Mouse (Mus musculus) urinary bladder, postnatal 4 days (tissue): ENCODE results near the gene Zfp607b.
A peak's percentile ranks its signal among the peaks of the same experiment; 100 is the strongest.

Experiments used
- DNase-seq, 2 experiments: peaks; one replicate each; pipeline ENCODE4 v3.0.0; 2021 to 2022; ENCODE audit warnings: low spot score in 2 of 2

Gene Zfp607b

GRCm38 (mm10) chr7:27688815-27689612, at the start of gene Zfp607b:
Zfp607b (plus strand) TSS chr7:27689340.
- DNase-seq = peak; percentile 89 to 90

DNA sequence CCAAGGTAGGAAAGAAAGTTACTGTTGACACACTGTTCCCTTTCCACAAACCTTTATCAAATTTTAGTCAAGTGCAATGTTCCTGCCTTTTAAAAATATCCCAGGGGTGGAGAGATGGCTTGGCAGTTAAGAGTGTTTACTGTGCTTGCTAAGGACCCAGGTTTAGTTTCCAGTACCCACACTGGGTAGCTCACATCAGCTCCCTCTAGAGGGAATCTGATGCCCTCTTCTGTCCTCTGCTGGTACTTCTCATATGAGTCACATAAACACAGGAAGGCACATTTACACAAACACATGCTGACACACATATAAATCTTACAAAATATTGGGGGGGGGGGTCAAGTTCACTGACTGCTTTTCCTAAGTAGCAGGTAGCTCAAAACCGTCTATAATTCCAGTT, 44.7 kb upstream of the Zfp607b start:
- no peak for DNase-seq

GRCm38 (mm10) chr7:27646516-27646915, 42.6 kb upstream of the Zfp607b start:
- DNase-seq = no peak

DNA sequence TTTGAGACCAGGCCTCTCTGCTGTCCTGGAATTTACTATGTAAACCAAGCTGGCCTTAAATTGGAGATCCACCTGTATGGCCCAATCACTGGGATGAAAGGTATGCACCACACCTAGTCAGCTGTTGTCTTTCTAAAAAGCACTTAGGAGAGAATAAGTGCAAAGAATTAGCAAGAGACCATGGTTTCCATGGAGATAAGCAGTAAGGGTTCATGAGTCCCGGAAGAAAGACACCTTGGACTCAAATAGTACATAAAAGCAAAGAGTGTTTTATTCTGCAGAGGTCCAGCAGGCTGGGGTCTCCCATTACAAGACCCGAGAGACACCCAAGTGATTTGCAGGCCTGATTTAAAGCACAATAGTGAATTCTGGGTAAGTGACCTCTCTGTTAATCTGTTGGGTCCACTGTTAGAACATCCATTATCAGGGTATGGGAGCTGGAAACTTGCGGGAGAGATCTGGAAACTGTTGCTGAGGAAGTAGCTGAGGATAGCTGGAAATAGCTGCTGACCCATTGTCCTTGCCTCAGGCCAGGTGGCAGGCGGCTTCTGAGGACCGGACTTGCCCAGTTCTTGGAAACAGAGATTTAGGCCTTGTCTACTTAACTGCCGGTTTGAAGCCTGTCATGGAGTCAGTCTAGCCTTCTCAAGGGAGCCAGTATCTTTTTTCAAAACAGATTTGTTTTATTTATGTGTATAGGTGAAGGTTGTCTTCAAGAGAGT, 41.7 kb upstream of the Zfp607b start:
- DNase-seq = no peak

DNA sequence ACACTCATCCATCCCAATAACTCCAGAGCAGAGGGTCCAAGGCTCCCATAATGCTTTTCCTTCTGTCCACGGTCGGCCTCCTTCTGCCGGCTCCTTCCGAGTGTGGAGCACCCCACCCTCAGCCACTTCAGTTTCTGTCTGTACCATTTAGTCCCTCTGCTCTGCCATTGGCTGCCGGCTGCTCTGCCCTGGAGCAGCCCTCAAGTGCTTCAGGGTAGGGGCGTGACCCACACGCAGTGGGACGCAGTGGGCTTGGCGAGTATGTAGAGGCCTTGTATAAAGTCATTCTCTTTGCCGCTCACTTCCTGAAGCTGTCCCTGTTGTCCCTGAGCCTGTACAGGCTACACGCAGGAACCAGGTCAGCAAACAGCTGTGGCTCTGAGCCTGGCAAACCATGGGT, 39.4 kb upstream of the Zfp607b start:
- DNase-seq = no peak

- DNase-seq = peak; percentile 60 to 77
Observed at GRCm38 (mm10) chr7:27650949-27651348, 38.2 kb upstream of the Zfp607b start.

DNA sequence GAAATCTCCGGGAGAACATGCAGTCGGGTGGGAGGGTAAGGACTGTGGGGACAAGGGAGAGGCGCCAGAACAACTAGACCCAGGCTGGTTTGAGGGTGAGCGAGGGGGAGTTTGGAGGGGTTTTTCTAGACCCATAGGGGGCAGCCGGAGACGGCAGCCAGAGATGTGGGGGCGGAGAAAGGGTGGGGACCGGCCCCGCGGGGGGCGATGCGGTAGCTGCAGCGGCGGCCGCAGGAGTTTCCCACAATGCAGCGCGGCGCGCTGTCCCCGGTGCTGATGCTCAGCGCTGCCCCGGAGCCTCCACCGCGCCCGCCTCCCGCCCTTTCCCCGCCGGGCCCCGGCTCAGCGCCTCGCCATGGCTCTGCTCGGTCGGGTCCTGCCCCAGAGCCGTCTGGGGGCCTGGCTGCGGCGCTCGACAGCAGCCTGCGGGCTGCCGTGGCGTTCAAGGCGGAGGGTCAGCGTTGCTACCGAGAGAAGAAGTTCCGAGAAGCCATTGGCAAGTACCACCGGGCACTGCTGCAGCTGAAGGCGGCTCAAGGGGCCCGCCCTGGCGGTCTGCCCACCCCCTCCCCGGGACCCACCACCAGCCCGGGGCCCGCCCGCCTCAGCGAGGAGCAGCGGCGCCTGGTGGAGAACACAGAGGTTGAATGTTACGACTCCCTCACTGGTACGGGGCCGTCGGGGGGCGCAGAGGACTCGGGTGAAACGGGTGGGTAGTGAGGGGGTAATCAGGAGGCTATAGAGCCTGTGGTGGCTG, 35.3 kb upstream of the Zfp607b start, which contains the start of gene Ttc9b:
Gene Ttc9b (plus strand): TSS at position 235 of the 757 bp plus-strand sequence.
- DNase-seq = peak; percentile 48 to 68

DNA sequence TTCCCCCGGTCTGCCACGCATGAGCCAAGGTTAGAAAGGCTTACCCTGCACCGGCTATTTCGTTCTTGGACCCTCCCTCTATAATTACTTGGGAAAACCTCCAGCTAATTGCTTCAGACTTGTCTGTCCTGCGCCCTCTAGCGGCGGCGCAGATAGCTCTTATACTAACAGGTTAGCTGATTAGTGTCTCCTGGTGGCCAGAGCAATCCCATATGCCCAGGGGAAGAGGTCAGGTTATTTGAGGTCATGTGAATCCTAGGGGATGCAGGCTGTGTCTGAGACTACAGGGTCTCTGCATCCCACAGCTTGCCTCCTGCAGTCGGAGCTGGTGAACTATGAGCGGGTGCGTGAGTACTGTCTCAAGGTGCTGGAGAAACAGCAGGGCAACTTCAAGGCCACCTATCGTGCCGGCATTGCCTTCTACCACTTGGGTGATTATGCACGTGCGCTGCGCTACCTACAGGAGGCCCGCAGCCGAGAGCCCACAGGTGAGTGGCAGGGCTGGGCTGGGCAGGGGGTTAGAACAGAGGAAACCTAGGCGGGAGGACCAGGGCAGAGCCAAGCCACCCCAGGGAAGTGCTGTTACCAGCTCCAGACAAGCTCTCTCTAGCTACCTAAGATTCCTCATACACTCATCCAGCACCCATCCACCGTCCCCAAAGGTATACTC, 34.4 kb upstream of the Zfp607b start:
- DNase-seq = no peak

DNA sequence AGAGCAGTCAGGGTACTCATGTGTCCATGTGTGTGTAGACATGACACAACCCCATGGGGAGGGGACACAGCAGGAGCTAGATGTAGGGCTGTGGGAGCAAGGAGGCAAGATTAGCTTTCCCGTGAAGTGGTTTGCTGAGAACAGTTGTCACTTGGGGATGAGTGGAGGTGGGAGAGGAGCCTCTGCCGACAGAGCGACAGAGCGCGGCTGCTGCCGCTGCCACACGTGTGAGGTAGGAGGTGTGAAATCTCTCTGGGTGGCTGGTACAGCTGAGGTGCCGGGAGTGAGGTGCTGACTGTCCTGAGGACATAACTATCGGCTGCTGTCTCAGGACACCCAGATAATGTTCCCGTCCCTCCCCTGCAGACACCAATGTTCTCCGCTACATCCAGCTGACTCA, 33.6 kb upstream of the Zfp607b start:
- no peak for DNase-seq

GRCm38 (mm10) chr7:27656600-27656999, 32.5 kb upstream of the Zfp607b start:
- no peak for DNase-seq

DNA sequence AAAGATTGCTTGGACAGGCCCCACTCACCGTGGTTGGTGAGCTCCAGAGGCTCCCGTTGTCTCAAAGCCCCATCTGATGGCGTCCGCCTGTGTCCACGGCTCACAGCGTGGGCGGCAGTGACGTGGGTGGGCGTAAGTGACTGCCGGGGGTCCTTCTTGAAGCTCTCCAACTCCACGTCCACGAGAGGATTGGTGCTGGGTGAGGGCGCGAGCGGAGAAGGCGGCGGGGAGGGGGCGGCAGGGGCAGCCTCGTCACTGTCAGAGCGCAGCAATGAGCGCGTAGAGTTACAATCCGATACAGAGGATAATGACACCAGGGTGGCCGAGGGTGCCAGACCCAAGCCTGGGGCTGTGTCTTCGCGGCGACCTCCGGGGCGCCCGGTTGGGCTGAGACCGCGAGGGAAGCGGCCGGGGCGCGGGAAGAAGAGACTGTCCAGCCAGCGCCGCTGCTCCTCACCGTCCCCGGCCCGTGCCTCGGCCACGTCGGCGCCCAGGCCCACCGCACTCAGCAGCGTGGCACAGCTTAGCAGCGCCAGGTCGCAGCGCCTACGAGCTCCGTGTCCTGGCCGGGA, 31.2 kb upstream of the Zfp607b start:
- no peak for DNase-seq

GRCm38 (mm10) chr7:27658712-27659663, 30.2 kb upstream of the Zfp607b start:
- DNase-seq = no peak

DNA sequence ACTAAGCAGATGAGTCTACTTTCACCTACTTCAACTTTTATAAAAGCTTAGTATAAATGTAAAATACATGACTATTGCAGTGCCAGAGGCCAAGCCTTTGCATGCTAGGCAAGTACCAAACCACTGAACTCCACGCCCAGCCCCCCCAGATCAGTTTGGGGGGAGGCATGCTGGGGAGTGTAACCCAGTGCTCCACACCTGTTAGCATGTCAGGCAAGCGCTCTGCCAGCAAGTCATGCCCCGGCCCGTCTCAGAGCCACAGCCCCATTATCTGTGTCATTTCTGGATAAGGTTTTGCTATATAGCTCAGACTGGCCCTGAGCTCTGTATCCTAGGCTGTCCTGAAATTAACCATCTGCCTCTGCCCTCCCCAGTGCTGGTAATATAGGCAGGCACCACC, 27.1 kb upstream of the Zfp607b start:
- DNase-seq = no peak

GRCm38 (mm10) chr7:27673064-27673574, 16.0 kb upstream of the Zfp607b start:
- no peak for DNase-seq

- no peak for DNase-seq
Observed at GRCm38 (mm10) chr7:27673575-27674131, 15.5 kb upstream of the Zfp607b start.

- no peak for DNase-seq
Observed at GRCm38 (mm10) chr7:27674195-27674521, 15.0 kb upstream of the Zfp607b start.

- peak; percentile 87 to 92 for DNase-seq
Observed at GRCm38 (mm10) chr7:27674522-27675221, 14.5 kb upstream of the Zfp607b start, which contains the start of gene Map3k10. Map3k10 (minus strand) TSS chr7:27674598.

- no peak for DNase-seq
Observed at GRCm38 (mm10) chr7:27675222-27675612, 13.9 kb upstream of the Zfp607b start.

GRCm38 (mm10) chr7:27683218-27683617, 5.9 kb upstream of the Zfp607b start:
- DNase-seq = no peak
